Mouse (Mus musculus) fibroblast of lung, adult 2 months (primary cell): ENCODE data around the gene Nsd1.
"Not testable (repeated sequence)": the region's sequence is repeated elsewhere in the genome, so short reads cannot be mapped to it uniquely, and the experiment has no call there.

Experiments used
- DNase-seq: peaks from one replicate; pipeline ENCODE4 v3.0.0-alpha.2; 2011; ENCODE audit warnings: low read depth

Nsd1 gene

DNA sequence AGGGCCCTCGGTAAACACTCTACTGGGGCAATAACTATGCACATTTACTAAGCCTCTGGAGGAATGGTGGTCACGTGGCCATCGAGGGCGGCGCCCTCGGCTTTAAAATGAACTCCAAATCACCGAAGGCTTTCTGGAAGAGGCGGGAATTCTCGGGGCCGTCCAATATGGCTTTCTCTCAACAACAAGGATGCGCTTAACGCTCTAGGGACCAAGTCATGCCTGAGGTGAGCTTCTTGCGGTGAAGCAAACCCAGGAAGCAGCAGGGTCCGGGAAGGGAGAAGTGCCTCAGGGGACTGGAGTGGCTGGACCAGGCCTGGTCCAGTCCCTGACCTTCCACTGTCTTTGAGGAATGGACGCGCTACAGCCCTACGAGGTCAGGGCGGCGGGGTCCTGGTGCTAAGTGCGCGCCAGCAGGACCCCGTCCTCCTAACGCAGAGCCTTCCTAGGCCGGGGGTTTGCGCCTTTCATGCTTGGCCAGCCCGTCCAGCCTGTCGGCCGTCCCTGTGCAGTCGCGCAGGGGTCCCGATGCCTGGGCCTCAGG lies at the start of gene Nsd1:
Gene Nsd1 (plus strand): TSS at position 134 of the 544 bp plus-strand sequence.
- DNase-seq: no peak

DNA sequence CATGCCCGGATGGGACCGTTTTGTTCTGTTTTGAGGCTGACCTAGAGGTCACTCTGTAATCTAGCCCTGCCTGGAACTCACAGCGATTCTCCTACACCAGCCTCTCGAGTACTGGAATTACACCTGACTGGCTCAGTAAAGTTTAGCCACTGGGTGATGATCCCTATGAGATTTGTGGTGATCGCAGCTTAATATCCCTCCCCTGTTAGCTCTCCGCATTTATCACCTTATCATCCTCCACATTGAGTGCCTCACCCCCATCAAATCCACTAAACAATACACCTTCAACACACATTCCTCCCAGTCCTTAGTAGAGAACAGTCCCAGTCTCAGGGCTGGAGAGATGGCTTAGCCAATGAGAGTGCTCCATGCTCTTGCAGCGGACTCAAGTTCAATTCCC lies 47.2 kb upstream of the Nsd1 start:
- DNase-seq: no peak

DNA sequence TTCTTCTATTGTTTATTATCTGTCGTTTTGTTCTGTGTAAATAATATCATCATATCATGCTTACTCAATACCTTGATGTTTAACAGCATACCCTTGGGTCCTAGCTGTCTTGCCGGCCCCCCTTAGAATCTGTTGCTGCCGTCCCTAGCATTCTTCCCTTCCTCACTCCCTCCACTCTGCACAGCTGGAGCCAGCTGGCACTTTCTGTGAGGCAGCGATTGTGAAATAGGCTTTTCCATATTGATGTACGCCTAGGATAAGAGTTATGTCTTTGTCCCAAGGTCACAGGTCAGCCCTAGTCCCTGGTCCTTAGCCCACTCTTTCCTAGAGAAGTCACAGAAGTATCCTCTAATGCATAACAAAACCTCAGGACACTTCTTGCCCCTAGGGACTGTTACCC lies 46.0 kb upstream of the Nsd1 start:
- no peak for DNase-seq

DNA sequence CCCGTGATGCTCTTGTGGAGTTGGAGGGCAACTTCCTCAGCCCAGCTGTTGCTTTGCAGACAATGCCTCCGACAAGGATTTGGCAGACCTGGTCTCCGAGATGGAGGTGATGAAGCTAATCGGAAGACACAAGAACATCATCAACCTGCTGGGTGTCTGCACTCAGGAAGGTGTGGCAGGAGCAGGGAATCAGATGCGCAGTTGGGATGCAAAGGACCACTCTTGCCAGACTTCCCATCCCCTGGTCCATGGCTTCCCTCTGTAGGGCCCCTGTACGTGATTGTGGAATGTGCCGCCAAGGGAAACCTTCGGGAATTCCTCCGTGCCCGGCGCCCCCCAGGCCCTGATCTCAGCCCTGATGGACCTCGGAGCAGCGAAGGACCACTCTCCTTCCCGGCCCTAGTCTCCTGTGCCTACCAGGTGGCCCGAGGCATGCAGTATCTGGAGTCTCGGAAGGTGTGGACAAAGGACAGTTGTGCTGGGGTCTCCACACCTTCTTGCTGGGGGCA lies 43.7 kb upstream of the Nsd1 start:
- no peak for DNase-seq

DNA sequence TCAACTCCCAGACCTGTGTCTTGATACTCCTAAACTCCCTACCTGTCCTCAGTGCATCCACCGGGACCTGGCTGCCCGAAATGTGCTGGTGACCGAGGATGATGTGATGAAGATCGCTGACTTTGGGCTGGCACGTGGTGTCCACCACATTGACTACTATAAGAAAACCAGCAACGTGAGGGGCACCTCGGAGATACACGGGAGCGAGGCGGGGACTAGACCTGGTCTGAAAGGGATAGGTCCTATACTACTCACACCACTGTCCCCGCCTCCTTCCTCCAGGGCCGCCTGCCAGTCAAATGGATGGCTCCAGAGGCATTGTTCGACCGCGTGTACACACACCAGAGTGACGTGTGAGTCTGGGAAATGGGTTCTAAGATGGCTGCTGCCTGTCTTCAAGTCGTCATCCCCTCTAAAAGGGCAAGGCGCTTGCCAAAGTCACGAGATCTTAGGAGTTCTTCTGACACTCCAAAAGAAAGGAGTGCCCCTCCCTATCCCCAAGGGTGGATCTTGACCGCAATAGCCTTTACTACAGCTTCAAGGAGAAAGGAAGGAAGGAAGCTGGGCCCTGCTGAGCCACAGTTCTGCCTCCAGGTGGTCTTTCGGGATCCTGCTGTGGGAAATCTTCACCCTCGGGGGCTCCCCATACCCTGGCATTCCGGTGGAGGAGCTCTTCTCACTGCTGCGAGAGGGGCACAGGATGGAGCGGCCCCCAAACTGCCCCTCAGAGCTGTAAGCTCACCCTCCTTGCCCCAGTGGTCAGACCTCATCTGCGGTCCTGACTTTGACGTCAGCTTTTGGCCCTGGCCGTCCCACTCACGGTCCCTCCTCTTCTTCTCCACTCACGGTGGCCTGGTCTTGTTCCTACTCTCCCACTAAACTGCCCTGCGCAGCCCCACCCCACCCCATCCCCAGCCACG lies 42.5 kb upstream of the Nsd1 start:
- no peak for DNase-seq

DNA sequence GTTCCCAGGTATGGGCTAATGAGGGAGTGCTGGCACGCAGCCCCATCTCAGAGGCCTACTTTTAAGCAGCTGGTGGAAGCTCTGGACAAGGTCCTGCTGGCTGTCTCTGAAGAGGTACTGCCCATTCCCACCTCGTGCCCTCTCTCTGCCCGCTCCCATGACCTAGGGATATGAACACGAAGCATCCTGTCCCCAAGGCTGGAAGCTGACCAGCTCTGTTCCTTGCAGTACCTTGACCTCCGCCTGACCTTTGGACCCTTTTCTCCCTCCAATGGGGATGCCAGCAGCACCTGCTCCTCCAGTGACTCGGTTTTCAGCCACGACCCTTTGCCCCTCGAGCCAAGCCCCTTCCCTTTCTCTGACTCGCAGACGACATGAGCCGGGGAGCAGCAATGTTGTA lies 41.8 kb upstream of the Nsd1 start:
- no peak for DNase-seq

DNA sequence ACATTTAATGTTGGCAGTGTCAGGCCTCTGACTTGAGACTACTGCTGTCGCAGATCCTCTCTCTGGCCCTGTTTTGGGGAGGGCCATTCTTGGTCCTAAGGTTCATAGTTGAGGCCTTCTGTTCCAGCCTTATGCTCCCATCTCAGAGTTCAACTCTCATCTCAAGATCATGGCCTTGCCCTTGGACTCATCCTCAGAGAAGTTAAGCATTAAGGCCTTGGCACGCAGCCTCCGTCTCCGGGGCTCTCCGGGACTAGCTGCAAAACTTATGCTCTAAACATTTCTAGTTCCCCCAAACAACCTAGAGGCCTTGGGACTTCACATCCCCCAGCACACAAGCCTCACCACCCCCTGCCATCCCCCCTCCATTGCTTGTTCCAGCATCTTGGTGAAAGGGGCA lies 41.3 kb upstream of the Nsd1 start:
- no peak for DNase-seq

DNA sequence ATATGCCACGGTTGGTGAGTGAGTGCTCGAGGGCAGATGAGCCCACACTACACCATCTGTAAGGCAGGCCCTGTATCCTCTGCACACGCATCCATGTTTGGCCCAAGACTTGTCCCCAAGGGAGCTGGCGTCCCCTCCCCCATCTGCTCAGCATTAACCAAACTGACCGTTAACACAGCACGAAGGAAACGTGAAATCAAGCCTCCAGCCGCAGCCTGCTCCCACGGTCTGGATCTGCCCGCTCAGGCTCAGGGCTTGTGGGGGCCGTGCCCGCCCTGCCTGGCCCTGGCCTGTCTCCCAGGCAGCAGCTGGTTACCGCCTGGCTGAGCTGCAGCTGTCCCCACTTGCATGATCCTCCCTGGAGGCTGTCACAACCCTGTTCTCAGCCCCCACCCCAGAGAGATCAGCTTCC lies 40.6 kb upstream of the Nsd1 start:
- DNase-seq: peak; percentile 38

DNA sequence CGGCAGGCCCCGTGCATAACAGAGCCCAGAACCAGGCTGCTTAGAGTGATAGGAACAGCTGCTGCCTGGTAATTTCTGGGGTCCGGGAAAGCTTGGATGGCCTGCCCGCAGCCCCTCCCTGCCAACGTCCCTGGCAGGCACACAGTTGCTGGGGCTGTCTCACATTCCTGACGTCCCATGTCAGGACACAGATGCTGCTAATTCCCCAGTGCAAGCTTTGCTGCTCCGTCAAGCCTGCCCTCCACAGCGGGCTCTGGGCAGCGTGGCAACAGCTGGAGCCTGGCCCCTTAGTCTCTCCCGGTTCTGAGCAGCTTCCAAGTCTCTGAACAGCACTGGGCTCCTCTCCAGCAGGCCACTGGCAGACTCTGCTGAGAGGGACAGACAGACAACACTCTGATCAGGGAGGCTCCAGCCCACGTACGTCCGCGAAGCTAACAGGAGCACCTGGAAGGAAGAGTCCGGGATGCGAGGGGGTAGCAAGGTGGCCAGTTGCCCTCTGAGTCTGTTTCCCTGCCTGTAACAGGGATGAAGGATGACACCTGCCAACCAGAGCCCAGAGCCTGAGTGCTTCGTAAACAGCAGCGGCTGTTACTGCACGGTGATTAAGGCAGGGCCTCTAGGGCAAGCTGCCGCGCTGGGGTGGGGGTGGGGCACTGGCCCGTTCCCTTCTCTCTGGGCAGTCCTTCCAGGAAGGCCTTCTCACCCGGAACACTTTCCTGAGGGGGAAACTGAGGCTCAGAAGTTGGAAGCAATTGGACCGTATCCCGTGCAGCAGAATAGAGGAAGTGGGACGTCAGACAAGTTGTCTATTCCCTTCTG lies 37.9 kb upstream of the Nsd1 start:
- peak; percentile 43 for DNase-seq

DNA sequence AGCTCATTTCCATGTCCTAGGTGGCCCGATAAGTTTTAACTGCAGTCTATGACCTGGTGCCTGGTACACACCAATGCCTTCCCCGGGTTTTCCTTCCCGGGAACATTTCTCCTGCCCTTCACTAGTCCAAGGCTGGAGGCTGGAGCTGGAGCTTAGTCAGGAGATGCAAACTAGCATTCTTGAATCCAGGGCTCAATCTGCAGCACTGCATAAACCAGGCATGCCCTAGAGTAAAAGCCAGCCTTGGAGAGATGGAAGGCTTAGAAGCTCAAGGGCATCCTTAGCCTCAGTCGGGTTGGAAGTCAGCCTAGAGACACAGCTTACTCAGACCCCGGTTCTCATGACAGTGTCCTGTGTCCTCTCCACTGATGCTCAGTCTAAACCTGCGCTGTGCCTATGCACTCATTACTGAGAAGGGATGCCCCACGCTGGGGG lies 37.2 kb upstream of the Nsd1 start:
- no peak for DNase-seq

DNA sequence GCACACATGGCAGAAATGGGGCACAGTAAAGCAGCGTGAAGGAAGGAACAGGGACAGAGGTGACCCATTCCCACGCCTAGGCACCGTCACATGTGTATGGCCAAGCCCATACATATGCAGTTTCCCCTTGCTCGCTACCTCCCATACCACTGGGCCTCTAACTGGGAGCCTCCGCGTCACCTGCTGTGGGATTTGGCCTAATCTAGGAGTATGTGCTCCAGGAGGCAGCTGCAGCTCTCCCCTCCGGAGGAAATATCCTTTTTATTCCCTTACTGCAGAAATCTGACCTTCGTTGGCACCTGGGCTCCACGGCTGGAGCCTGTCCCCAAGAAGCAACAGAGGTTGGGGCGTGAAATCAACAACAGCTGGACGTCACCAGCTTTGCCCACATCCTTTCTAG lies 35.2 kb upstream of the Nsd1 start:
- DNase-seq: no peak

DNA sequence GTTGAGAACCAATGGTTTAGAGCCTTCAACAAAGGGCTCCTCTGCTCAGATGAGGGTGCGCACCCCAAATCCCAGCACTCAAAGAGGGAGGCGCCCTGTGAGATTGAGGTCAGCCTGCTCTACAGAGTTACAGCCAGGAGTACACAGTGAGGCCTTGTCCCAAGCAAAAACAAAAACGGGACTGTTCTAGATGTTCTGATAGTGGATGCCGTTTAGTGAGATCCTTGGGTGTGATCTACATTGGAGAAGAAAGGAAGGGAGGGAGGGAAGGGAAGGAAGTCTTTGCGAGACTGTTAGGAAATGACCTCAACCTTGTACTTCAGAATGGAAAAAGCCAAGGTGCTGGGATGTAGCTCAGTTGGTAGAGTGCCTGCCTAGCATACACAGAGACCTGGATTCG lies 33.3 kb upstream of the Nsd1 start:
- DNase-seq: no peak

DNA sequence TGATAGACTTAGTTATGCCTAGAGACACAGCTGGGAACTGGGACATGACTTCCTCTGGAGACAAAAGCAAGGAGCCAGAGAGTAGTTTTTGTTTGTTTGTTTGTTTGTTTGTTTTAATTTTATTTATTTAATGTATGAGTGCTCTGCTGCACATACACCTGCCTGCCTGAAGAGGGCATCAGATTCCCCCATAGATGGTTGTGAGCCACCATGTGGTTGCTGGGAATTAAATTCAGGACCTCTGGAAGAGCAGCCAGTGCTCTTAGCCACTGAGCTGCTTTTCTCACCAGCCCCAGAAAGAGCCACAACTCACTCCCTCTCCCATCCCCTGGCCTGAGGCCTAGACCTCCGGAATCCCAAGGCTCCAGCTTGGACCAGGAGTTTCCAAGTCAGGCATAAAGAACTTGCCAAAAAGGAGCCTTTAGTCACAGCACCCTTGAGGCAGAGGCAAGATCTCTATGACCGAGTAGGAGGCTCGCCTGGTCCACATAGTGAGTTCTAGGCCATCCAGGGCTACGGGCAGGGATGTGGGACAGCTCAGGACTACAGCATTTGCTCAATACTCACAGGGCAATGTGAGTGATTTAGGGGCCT lies 31.6 kb upstream of the Nsd1 start:
- no peak for DNase-seq

DNA sequence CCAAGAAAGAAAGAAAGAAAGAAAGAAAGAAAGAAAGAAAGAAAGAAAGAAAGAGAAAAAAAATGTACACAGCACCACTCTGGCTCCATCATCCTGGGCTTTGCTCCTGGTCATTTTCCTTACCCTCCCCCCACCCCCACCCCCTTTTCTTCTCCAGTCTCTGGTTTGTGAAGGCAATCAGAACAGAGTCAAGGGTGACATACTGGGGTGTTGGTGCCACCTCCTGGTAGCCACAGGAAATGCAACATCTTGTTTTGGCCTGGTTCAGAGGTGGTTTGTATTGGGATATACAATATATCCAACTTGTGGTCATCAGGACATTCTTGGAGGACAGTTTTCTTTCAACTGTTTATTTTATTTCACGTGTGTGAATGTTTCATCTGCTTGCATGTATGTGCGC lies 31.0 kb upstream of the Nsd1 start:
- DNase-seq: peak; percentile 49

DNA sequence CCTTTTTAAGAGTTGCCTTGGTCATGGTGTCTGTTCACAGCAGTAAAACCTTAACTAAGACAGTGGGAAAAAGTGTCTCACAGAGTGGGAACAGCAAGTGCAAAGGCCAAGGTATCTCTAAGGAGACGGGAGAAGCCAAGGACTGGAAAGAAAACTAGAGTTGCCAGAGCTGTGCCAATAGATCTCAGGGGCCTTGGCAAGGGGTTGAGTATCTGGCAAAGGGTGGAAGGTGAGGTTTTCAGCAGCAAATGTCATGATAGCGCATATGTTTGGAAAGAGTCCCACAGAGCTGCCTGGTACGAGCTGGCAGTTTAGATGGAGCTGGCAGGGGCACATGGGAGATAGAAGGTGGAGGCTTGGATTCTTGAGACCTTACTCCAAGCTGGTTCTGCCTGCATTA lies 30.0 kb upstream of the Nsd1 start:
- DNase-seq: no peak

DNA sequence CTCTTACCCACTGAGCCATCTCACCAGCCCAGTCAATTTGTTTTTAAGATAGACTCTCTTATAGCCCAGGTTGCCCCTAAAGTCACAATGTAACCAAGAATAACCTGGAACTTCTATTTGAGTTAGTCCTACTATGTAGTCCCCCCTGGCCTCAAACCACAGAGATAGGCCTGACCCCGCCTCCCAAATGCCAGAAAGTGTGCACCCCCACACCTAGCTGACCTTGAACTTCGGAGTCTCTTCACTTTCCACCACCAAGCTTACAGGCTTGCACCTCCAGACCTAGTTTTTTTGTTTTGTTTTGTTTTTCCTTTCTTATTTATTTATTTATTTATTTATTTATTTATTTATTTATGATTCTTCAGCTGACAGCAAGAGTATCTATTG lies 27.8 kb upstream of the Nsd1 start:
- no peak for DNase-seq

DNA sequence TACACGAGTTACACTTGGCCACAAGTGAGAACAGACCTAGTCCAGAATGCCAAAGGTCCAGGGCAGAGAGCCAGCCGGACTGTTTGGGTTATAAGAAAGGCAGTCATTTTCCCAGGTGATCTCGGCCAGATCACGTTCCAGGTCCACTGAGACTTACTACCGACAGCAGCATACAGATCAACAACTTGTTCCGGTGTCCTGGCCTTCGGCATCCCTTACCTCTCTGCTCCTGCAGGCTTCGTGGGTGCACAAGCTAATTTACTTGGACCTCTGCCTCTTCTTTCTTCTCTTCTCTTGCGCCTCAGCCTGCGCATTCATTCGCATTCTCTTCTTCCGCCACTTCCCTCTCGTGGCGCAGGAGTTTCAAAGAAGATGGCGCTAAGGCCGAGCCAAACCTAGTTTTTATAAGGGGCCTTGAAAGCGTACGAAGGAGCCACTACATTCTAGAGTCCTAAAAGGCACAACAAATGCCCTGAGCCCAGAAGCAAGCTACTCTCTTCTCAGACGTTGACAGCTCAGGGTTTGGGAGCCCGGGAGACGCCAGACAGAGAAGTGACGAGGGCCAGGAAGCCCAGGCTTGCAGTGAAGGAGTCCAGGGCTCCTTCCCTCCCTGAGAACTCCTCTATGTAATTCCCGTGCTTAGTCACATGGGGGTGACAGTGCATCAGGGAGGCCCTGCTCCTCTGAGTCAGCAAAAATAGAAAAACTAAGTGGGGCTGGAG lies 27.2 kb upstream of the Nsd1 start:
- peak; percentile 74 for DNase-seq

DNA sequence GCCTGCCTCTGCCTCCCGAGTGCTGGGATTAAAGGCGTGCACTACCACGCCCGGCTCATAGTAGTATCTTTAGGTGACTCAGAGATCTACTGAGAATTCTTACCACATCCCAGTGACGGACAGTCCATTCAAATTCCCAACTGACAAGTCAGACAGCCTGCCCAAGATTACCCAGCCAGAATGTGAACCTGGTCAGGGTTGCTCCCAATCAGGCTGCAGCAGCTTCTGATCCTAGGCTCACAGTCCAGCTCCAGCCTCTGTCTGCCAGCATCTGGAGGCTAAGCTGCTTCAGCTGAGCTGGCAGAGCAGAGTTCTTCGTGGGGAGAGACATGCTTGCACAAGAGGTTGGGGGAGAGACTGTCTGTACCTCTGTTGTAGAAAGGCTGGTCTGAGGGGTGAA lies 26.2 kb upstream of the Nsd1 start:
- DNase-seq: peak; percentile 57

DNA sequence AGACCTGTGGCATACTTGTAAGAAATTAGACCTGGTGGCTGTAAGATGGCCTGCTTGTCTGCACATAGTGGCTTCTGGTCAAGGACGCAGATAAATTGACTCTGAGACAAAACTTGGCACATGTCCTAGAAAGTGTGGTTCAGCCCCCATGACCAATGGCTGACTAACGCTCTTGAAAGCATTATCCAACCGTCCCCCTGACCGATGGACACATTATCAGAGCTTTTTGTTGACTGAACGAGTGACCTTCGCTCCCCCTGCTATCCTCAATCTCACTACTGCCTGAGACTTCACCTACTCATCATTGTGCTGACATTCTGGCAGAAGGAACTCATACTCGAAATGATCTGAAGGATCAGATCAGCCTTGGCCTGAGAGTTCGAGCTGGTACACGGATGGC lies 22.5 kb upstream of the Nsd1 start:
- not testable (repeated sequence) for DNase-seq

DNA sequence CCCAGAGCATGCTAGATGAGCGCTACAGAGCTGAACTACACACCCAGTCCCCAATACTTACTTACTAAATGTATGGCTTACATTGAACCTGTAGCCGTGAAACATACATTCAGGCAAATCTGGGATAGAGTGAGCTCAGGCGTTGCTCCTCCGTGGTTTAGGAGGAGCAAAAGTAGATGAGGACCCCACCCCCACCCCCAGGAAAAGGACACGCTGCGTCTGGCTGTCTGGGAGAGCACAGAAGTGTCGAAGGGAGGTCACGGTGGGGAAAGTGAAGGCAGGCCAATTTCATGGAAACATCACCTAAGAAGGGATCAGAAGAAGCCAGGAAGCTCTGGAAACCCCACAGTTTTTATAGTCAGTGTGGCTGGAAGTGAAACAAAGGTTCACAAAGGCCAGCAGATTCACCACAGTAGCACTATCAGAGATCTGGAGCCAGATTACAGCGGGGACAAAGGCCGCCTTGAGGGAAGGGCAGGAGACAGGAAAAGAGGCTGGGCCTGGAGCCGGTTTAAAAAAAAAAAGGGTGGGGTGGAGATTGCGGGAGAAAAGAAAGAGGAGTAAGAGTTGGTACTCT lies 20.0 kb upstream of the Nsd1 start:
- DNase-seq: no peak
